Mouse (Mus musculus): ENCODE results near the gene Alg5.
A peak's percentile ranks its signal among the peaks of the same experiment; 100 is the strongest.

Alg5 gene

GRCm38 (mm10) chr3:54737317-54737716 is 2.0 kb downstream of the Alg5 start:
- DNase-seq (ENCODE audit: low read depth), result no peak

DNA sequence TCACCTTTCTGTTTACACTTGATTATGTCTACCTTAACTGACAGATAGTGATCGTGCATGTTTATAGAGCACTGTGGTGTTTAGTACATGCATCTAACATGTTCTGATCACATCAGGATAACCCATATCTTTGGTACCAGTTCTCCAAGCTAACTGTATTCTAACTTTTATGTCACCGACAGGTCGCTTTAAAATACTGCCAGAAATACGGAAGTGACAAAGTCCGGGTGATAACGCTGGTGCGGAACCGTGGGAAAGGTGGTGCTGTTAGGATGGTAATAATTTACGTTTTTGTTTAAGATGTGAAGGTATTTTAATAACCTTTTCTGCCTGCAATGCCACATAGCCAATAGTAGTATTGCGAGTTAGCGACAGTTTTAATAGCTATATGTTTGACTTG is 6.6 kb downstream of the Alg5 start:
- DNase-seq (ENCODE audit: low read depth), result no peak

GRCm38 (mm10) chr3:54745799-54746198 is 10.5 kb downstream of the Alg5 start:
- no peak for DNase-seq (ENCODE audit: low read depth)

DNA sequence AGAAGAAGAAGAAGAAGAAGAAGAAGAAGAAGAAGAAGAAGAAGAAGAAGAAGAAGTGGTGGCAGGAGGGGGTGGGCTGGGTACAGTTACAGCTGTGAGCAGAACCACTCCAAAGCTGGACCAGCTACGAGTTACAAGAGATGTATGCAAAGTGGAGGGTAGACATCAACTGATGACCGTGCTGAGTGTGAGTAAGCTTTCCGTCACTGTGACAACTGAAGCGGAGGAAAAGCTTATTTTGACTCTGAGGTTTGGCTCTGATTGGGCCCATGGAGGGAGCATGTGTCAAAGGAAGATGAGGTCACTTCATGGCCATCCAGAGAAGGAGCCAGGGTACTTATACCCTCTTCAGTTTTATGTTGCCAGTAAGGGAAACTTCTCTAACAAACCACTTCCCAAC is 18.1 kb downstream of the Alg5 start:
- DNase-seq (ENCODE audit: low read depth), result no peak

- DNase-seq (ENCODE audit: low read depth), result no peak
Measured at GRCm38 (mm10) chr3:54755145-54756041, 20.1 kb downstream of the Alg5 start, which contains the start of gene Smad9. Smad9 (plus strand) TSS chr3:54755582.

DNA sequence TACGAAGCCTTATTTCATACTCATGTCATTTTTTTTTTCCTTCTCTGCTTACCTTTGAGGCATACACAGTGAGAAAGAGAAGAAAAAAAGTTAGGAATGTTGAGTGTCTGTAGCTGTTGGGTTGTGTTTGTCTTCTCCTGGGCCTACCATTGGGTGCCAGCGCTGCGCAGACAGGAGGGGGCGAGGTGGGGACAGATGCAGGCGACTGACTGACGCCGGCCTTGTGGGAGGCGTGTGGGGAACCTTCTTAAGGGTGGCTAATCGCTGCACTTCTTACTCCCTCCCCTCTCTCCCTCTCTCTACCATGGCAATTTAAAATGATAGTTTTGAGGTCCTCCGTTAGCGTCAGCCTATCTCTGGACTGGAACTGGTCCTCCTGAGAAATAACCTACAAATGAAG is 20.7 kb downstream of the Alg5 start:
- no peak for DNase-seq (ENCODE audit: low read depth)

DNA sequence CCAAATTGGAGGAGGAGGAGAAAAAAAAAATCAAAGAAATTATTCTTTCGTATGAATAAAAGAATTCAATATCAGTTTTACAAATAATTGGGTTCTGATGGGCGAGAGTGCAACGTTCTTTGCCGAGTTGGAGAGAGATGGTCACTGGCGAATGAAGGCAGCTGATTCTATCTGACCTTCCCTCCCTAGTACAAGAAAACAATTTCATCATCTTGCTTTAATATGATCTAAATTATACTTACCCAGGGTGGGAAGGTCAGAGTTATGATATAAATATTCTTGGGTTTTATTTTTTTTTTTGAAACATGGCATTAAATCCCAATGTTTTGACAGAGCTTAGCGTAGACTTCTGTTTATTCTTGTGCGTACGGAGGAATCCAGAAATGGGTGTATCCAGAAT is 22.1 kb downstream of the Alg5 start:
- DNase-seq (ENCODE audit: low read depth), result no peak

- no peak for DNase-seq (ENCODE audit: low read depth)
Measured at GRCm38 (mm10) chr3:54759211-54759610, 23.9 kb downstream of the Alg5 start.

DNA sequence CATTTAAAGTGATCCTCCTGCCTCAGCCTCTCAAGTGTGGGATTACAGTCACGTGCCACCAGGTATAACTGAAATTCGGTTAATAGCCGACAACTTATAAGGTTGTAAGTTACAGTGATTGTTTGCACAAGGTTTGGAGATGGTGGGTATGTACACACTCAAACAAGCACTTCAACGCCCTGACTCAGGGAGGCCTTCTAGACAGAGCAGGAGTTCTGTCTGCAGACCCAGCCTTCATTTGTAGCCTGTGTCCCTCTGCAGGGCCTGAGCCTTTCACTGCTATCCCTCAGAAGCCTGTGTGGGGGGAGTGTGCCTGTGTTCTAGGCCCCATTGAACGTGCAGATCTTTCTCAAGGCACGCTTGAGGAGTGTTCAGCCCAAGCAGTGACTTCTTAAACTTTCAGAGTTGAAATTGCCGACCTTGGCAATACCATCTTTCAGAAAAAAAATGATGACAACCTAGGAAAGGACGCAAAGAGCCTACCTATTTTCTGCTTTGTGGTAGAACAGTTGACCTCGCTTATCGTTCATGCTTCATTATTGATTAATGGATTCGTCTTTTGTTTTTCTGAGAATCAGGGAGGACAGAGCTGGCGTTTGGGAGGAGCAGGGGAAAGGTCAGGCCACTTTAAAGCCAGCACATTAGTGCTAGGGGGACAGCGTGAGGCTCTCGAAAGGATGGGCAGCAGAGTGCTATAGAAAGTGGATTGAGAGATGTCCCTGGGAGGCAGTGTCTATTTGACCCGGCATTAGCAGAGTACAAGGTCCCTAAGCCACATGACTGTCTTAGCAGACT is 25.2 kb downstream of the Alg5 start:
- DNase-seq (ENCODE audit: low read depth), result no peak

- DNase-seq (ENCODE audit: low read depth), result no peak
Measured at GRCm38 (mm10) chr3:54761258-54761657, 25.9 kb downstream of the Alg5 start.

DNA sequence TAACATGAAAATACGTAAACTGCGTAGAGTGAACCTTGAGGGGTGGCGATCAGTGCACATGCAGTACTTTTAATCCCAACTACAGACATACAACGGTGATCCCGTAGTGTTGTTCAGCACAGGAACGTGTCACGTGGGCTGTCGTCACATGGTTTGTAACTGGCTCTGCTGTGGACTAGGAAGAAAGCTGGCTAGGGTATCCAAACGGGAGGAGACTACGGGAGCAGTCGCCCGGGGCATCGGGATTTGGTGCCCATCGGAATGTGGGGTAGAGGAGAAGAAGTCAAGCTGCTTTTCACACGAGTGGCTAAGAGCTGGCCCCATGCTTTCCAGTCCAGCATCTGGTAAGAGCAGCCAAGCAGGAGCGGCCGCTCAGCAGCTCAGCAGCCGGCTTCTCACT is 29.1 kb downstream of the Alg5 start:
- DNase-seq (ENCODE audit: low read depth), result no peak

DNA sequence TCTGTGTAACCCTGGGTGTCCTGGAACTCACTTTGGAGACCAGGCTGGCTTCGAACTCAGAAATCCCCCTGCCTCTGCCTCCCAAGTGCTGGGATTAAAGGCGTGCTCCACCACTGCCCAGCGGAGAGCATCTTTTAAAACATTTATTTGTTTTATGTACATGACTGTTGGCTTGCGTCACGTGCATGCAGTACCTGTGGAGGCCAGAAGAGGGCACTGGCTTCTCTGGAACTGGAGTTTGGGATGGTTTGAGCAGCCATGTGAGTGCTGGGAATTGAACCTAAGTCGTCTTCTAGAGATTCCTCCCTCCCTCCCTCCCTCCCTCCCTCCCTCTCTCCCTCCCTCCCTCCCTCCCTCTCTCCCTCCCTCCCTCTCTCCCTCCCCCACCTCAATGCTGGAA is 30.2 kb downstream of the Alg5 start:
- DNase-seq (ENCODE audit: low read depth), result peak; percentile 10

DNA sequence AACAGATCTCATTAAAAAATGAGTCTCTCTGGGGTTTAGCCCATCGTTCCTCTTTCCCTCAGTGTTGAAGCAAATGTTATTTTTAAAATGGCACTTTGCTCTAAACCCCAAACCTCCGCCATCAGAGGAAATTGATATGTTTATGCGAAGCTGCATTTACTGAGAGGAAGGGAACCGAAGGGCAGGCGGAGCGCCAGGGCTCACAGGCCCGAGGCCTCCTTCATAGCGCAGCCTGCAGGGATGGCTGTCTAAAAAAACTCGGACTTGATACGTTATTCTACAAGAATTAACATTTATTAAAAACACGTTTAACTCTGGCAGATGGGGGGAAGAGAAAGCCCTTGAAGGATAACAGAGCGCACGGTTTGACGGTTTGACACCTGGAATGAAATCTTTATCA is 30.7 kb downstream of the Alg5 start:
- DNase-seq (ENCODE audit: low read depth), result no peak

DNA sequence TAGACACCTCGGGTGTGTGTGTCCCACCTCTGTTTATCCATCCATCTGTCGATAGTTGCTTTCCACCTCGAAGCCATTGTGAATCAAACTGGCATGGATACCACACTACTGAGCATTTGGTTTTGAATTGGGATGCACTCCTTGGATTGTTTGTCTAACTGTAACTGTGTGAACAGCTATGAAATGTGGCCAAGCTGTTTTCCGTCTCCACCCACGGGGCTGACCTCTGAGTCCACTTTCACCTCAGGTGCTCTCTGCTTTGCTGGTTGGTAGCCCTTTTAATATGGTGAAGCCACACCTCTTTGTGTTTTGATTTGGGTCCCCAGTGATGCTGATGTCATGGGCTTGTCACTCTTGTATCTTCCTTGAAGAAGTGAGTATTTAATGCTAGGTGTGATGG is 31.5 kb downstream of the Alg5 start:
- DNase-seq (ENCODE audit: low read depth), result no peak

- no peak for DNase-seq (ENCODE audit: low read depth)
Measured at GRCm38 (mm10) chr3:54768592-54768991, 33.3 kb downstream of the Alg5 start.

- no peak for DNase-seq (ENCODE audit: low read depth)
Measured at GRCm38 (mm10) chr3:54769349-54770275, 34.3 kb downstream of the Alg5 start.

GRCm38 (mm10) chr3:54773613-54774012 is 38.3 kb downstream of the Alg5 start:
- DNase-seq (ENCODE audit: low read depth), result no peak

DNA sequence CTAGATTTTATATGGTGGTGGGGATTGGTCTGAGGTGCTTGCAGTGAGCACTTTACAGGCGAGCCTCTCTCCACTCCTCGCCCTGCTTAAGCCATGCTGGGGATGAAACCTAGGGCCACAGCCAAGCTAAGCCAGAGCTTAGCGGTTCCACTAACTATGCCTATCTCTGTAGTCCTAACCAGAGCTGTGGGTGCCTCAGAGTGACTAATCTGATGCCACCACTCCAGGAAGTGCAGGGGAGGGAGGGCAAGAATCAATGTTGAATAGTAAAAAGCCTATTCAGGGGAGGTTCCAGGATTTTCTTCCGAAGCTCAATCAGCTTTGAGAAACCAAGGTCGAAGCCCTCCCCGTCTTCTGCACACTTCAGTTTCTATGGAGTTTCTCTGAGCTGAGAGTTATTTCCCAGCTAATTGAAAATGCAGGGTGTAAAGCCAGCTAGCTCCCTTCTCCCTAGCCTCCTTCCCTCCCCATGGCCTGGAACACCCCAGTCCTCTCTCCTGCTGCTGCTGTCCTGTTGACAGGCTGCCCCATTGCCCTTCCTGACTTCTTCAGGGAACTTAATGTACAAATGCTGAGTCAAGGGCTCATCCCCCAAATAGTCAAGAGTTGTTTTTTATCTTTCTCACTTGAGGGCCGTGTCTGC is 40.8 kb downstream of the Alg5 start:
- no peak for DNase-seq (ENCODE audit: low read depth)

- DNase-seq (ENCODE audit: low read depth), result no peak
Measured at GRCm38 (mm10) chr3:54790601-54791000, 55.3 kb downstream of the Alg5 start.

DNA sequence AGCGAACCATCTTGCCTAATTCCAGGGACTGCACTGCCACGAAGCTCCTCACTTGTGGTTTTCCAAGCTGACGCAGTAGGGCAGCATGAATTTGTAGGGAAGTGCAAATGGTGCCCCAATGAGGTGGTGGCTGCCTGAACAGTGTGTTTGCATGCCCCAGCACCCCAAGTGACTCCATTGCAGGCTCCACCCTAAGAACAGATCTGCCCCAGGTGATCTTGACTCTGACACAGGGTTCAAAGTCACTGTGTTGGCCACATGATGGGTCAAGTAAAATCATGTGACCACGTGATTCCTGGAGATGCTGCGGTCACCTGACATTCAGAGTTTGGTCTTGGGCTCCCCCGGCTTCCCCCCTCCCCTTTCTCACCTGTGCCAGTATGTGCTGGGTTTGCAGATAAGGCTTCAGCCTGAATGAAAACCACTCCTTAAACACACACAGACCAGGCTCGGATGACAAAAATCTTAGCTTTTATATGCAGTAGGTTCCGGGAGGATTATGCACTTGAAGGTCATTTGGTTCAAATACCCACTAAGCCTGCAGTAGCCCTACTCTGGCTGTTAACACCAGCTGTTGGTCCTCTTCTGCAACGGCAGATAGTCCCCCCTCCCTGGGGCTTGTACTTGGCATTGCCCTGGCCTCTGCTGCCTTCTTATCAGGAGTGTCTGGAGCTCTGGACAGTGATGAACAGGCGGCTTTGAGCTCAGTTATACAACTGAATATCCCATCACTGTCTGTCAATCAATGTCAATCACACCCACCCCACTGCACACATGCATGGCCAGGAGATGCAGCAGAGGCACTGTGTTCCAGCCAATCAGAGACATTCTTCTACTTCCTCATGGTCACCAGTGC is 56.7 kb downstream of the Alg5 start:
- DNase-seq (ENCODE audit: low read depth), result no peak

- DNase-seq (ENCODE audit: low read depth), result peak; percentile 26
Measured at GRCm38 (mm10) chr3:54793762-54794161, 58.4 kb downstream of the Alg5 start.

All from naive thymus-derived CD4-positive, alpha-beta T cell, adult 2 months (primary cell).